Mouse (Mus musculus) intestine, embryonic 16.5 days (tissue): ENCODE data around the gene Pprc1. TPM values are rescaled to one million over a fixed set of nuclear protein-coding genes. Genes with fewer than 3 reads are reported as not detected.

Source experiments
- ATAC-seq: fragments of 200-750 bp; cut with Nextera tagmentation; 2 replicates; pipeline ENCODE4 v1.8.0; 2017; ENCODE audit warnings: moderate TSS enrichment, moderate library complexity
- H3K27ac ChIP-seq: fragments of 300-500 bp; sonication (generic); 2 replicates; pipeline ENCODE4 v1.5.1; 2014; ENCODE audit warnings: mild to moderate bottlenecking, low read length
- H3K27me3 ChIP-seq: fragments of 300-500 bp; sonication (generic); replicated peaks from 2 replicates; pipeline ENCODE4 v1.6.1; 2014; ENCODE audit warnings: low read length, control low read depth, mixed read lengths; ENCODE audit not compliant: control insufficient read depth, insufficient read depth
- H3K36me3 ChIP-seq: fragments of 300-500 bp; sonication (generic); 2 replicates; pipeline ENCODE4 v1.6.1; 2014; ENCODE audit warnings: low read length, control low read depth; ENCODE audit not compliant: control insufficient read depth, insufficient read depth
- H3K4me1 ChIP-seq: fragments of 300-500 bp; sonication (generic); 2 replicates; pipeline ENCODE4 v1.6.1; 2014; ENCODE audit warnings: low read length, control low read depth, mixed read lengths; ENCODE audit not compliant: control insufficient read depth, insufficient read depth
- H3K4me2 ChIP-seq: fragments of 300-500 bp; sonication (generic); 2 replicates; pipeline ENCODE4 v1.6.1; 2014; ENCODE audit warnings: low read depth, low read length, control low read depth
- H3K4me3 ChIP-seq: fragments of 300-500 bp; sonication (generic); 2 replicates; pipeline ENCODE4 v1.5.1; 2014; ENCODE audit warnings: mild to moderate bottlenecking, low read length
- H3K9ac ChIP-seq: fragments of 300-500 bp; sonication (generic); 2 replicates; pipeline ENCODE4 v1.6.1; 2014; ENCODE audit warnings: low read depth, low read length
- H3K9me3 ChIP-seq: fragments of 300-500 bp; sonication (generic); 2 replicates; pipeline ENCODE4 v1.6.1; 2016; ENCODE audit warnings: low read length, control low read depth; ENCODE audit not compliant: control insufficient read depth
- WGBS: fragments of 180-500 bp; shearing (Covaris S2); extraction: QIAGEN DNeasy Blood & Tissue Kit; methylation state at CpG from one replicate; pipeline ENCODE4 v1.1.7; 2014; 5-methylcytosine and 5-hydroxymethylcytosine counted together
- polyA plus RNA-seq: library from polyadenylated mRNA; unstranded; fragments of >200 nt; fragmentation: Nextera tagmentation; extraction: Ambion mirVana; gene quantifications from 2 replicates; pipeline ENCODE4 v1.2.1, GENCODE M21; 2015

Pprc1 gene
- polyA plus RNA-seq, 1 experiment from 2014 or later = 27.5 TPM

DNA sequence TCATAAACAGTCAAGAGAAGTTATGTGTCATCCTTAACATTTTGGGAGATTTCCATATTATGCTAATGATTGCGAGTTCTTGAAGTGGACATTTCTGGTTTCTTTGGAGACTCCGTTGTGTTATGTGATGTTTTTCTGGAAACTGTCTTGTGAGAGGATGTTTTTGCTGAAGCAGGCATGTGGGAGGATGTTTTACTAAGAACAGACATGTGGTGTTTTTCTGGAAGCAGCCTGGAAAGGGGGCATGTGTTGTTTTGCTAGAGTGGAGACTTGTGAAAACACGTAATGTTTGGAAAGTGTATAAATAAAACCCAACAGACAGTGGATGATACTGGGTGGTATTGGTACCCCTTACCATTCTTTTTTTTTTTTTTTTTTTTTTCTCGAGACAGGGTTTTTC is 50.6 kb downstream of the Pprc1 start:
- Histone ChIP-seq H3K4me1 (no peaks in the 10 kb centered on the region), H3K4me2 (no peak overlapping the region), H3K9ac (no peak overlapping the region), H3K27ac (no peak overlapping the region), H3K9me3 (no peaks in the 10 kb centered on the region), H3K4me3 (no peak overlapping the region), H3K36me3 (no peaks in the 10 kb centered on the region), H3K27me3 (no peaks in the 10 kb centered on the region)
- ATAC-seq = no peak
- 84% methylated on average over 4 of the region's 4 CpGs for WGBS

DNA sequence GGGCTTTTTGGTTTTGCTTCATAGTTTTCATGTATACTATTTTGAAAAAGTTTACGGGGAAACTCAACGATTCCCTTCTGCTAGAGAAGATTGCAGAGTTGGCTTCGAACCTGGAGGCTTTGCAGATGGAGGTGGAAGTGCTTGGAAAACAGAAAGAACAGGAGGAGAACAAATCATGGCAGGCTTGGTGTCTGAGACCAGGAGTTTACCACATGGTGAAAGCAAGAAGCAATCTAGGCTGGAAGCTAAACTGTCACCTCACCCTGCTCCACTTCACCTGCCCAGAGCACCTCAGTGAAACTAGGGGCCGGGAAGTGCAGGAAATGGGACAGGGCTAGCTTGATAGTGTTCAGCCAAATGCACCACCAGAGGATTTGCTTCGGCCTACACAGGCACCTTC is 51.7 kb downstream of the Pprc1 start:
- ATAC-seq = no peak

DNA sequence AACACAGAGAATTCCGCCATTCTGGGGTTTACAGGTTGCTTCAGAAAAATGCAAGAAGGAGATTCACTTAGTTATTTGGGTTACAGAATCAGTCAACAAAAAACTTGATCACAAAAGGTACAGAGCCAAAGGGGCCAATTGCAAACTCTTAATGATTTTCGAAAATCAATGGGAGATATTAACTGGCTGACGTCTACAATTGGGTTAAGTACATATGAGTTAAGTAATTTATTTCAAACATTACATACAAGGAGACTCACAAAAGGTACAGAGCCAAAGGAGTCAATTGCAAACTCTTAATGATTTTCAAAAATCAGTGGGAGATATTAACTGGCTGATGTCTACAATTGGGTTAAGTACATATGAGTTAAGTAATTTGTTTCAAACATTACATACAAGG is 54.9 kb downstream of the Pprc1 start:
- H3K9ac ChIP-seq = no peak overlapping the region
- no peaks in the 10 kb centered on the region for H3K4me1 ChIP-seq
- H3K36me3 ChIP-seq = no peaks in the 10 kb centered on the region
- WGBS = 89% methylated on average over 3 of the region's 3 CpGs
- ATAC-seq = no peak
- H3K27ac ChIP-seq = no peak overlapping the region
- H3K4me2 ChIP-seq = no peak overlapping the region
- H3K27me3 ChIP-seq = no peaks in the 10 kb centered on the region
- H3K4me3 ChIP-seq = no peak overlapping the region
- no peaks in the 10 kb centered on the region for H3K9me3 ChIP-seq

More for the DNA sequence above, 51.7 kb downstream of the Pprc1 start:
- H3K9ac ChIP-seq = no peak overlapping the region
- H3K36me3 ChIP-seq = no peaks in the 10 kb centered on the region
- H3K9me3 ChIP-seq = no peaks in the 10 kb centered on the region
- WGBS = 91% methylated on average over 5 of the region's 5 CpGs
- H3K4me1 ChIP-seq = no peaks in the 10 kb centered on the region
- H3K4me3 ChIP-seq = no peak overlapping the region
- no peaks in the 10 kb centered on the region for H3K27me3 ChIP-seq
- H3K27ac ChIP-seq = no peak overlapping the region
- no peak overlapping the region for H3K4me2 ChIP-seq

DNA sequence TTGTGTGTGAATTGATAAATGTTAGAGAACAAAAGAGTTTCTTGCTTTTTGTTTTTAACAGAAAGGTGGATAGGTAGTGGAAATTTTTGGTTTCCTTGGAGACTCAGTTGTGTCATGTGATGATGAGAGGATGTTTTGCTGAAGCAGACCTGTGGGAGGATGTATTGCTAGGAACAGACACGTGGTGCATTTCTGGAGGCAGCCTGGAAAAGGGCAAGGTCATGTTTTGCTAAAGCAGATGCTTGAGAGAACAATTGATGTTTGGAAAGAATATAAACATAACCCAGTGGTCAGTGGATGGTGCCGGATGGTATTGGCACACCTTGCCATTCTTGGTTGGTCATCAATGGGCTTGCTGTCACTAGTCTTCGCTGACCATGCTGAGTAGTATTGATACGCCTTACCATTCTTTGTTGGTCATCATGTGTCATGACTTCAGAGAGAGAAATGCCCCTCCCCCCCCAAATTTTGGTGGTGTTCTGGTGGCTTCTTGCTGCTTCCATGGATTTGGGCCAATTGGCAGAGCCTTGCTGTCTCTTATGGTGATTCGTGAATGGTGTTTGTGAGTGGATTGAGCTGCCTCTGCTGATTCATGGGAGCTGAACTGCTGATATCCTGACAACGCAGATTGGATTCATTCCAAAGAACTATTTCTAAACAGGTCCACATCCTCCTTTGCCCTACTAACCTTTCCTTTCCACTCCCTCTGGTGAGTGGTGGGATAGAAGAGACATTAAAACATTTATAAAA is 58.9 kb downstream of the Pprc1 start:
- H3K9me3 ChIP-seq = no peaks in the 10 kb centered on the region
- no peak overlapping the region for H3K4me2 ChIP-seq
- no peaks in the 10 kb centered on the region for H3K27me3 ChIP-seq
- H3K36me3 ChIP-seq = no peaks in the 10 kb centered on the region
- H3K9ac ChIP-seq = no peak overlapping the region
- no peak overlapping the region for H3K27ac ChIP-seq
- H3K4me1 ChIP-seq = no peaks in the 10 kb centered on the region
- H3K4me3 ChIP-seq = no peak overlapping the region
- 81% methylated on average over 6 of the region's 6 CpGs for WGBS
- no peak for ATAC-seq

DNA sequence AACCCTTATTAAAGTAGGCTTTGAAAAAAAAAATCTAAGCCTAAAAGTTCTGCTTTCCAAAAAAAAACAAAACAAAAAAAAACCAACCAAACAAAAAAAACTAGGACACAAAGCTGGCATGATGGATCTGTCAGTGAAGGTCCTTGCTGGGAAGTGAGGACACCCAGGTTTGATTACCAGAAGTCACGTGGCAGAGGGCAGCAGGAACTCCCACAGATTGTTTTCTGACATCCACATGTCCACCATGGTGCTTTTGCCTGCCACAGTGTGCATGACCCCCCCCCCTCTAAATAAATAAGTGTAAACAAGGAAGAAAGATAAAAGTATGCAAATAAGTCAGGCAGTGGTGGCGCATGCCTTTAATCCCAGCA is 59.5 kb downstream of the Pprc1 start:
- Histone ChIP-seq H3K27me3 (no peaks in the 10 kb centered on the region), H3K4me3 (no peak overlapping the region), H3K4me1 (no peaks in the 10 kb centered on the region), H3K9ac (no peak overlapping the region), H3K9me3 (no peaks in the 10 kb centered on the region), H3K4me2 (no peak overlapping the region), H3K27ac (no peak overlapping the region), H3K36me3 (no peaks in the 10 kb centered on the region)
- whole genome bisulfite sequencing = 73% methylated on average over 2 of the region's 2 CpGs
- ATAC-seq = no peak

DNA sequence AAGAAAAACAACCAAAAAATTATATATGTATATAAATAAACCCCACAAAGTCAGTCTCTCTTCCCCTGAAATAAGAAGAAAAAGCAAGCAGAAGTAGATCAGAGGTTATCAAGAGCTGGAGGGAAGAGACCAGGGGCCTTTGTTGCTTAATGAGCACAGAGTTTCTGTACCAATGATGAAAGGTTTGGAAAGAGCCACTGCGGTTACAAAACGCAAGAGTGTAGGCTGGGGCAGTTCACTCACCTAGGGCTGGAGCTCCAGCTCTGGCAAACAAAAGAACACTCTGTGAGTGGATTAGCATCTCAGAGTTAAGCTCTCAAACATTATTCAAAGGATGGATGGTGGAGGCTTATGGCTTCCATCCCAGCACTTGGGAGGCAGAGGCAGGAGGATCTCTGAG is 65.5 kb downstream of the Pprc1 start:
- no peaks in the 10 kb centered on the region for H3K27me3 ChIP-seq
- no peak overlapping the region for H3K4me2 ChIP-seq
- no peaks in the 10 kb centered on the region for H3K9me3 ChIP-seq
- no peak overlapping the region for H3K4me3 ChIP-seq
- 88% methylated on average over 2 of the region's 2 CpGs for WGBS
- ATAC-seq = no peak
- no peaks in the 10 kb centered on the region for H3K36me3 ChIP-seq
- H3K4me1 ChIP-seq = no peaks in the 10 kb centered on the region
- H3K27ac ChIP-seq = no peak overlapping the region
- no peak overlapping the region for H3K9ac ChIP-seq

DNA sequence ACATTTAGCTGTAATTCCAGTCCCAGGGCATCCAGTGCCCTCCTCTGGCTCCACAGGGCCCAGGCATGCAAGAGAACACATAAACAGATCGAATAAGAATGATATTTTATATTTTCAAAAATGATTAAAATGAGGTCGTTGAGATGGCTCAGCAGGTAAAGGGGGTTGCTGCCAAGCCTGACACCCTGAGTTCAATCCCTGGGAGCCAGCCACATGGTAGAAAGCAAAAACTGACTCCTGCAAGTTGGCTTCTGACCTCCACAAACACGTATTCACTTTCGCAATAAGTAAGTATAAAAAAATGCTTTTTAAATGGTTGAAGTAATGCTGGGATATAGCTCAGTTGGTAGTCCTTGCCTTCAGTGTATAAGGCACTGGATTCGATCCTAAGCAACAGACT is 66.1 kb downstream of the Pprc1 start:
- WGBS = 86% methylated on average over 5 of the region's 5 CpGs
- Histone ChIP-seq H3K9me3 (no peaks in the 10 kb centered on the region), H3K4me1 (no peaks in the 10 kb centered on the region), H3K36me3 (no peaks in the 10 kb centered on the region), H3K4me3 (no peak overlapping the region), H3K4me2 (no peak overlapping the region), H3K27ac (no peak overlapping the region), H3K27me3 (no peaks in the 10 kb centered on the region), H3K9ac (no peak overlapping the region)
- no peak for ATAC-seq

DNA sequence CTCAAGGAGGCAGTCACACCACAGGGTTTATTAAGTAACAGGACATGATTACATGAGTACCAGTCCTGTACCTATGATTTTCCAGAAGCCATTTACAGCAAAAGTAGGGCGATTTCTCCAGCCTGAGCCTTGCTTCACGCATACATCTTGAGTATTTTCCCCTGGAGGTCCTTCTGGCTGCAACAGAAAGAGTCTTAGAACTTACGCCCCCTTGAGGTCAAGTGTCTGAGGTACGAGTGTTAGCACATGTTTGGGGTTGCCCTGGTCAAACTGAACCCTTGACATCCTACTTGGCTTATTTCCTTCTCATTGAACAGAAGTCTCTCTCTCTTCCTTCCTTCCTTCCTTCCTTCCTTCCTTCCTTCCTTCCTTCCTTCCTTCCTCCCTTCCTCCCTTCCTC is 69.9 kb downstream of the Pprc1 start:
- H3K36me3 ChIP-seq = no peaks in the 10 kb centered on the region
- 54% methylated on average over 4 of the region's 4 CpGs for WGBS
- H3K27ac ChIP-seq = no peak overlapping the region
- no peaks in the 10 kb centered on the region for H3K4me1 ChIP-seq
- H3K27me3 ChIP-seq = no peaks in the 10 kb centered on the region
- no peaks in the 10 kb centered on the region for H3K9me3 ChIP-seq
- H3K4me3 ChIP-seq = no peak overlapping the region
- H3K4me2 ChIP-seq = no peak overlapping the region
- no peak overlapping the region for H3K9ac ChIP-seq
- ATAC-seq = no peak

DNA sequence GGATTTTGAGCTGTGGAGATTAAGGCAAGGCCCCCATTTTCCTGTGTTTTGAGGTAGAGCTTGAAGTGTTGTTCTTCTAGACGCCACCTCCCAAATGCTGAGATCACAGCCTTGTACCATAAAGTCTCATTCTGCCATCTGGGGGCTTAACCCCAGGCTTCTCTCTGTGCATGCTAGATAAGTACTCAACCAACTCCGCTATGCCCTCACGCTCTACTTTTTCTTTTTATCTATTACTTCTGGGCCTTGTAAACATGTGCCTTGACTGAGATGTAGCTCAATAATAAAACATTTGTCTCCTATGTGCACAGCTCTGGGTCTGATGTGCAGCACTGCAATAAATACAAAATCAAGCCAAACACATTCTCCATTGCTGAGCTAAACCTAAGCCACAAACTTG is 74.8 kb downstream of the Pprc1 start:
- Histone ChIP-seq H3K4me3 (no peak overlapping the region), H3K9me3 (no peaks in the 10 kb centered on the region), H3K36me3 (no peaks in the 10 kb centered on the region), H3K27me3 (no peaks in the 10 kb centered on the region), H3K27ac (no peak overlapping the region), H3K9ac (no peak overlapping the region), H3K4me1 (no peaks in the 10 kb centered on the region), H3K4me2 (no peak overlapping the region)
- no peak for ATAC-seq
- WGBS = 87% methylated on average over 3 of the region's 3 CpGs

DNA sequence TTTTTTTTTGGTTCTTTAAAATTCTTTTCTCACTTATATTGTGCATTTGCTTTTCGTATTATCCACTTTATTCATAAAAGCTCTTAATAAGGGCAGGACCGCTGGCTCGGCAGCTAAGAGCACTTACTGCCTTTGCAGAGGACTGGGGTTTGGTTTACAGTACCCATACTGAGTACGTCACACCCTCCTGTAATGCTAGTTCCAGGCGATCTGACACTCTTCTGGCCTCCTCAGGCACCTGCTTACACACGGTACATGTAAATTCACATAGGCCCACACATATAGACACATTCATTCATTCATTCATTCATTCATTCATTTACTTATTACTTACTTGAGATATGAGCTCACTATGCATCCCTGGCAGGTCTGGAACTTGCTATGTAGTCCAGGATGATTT is 76.2 kb downstream of the Pprc1 start:
- Histone ChIP-seq H3K4me3 (no peak overlapping the region), H3K9ac (no peak overlapping the region), H3K36me3 (no peaks in the 10 kb centered on the region), H3K9me3 (no peaks in the 10 kb centered on the region), H3K27ac (no peak overlapping the region), H3K27me3 (no peaks in the 10 kb centered on the region), H3K4me1 (no peaks in the 10 kb centered on the region), H3K4me2 (no peak overlapping the region)
- 71% methylated on average over 6 of the region's 6 CpGs for WGBS
- no peak for ATAC-seq
